Mouse (Mus musculus): Measurements from ENCODE around the gene Nes.

DNA sequence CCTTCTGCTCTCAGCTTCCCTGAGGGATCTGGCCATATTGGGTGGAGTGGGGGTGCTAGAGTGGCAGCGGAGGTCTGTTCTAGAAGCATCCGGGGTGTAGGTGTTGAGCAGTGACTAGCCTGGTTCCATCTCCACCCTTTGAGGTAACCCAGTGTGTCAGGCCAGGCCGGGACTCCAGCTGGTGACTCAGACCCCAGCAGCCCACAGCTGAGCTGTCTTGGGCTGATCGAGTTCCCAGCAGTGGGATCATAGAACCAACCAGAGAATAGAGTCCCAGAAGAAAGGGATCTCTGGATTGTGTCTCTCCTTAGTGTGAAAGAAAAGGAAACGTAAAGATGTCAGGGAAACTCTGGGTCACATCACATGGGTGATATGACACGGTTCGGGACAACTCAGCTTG is 11.5 kb upstream of the Nes start:
- no peak for TF ChIP-seq CTCF (IDR thresholded peaks at IDR 0.05; ENCODE audit: control insufficient read depth, insufficient read depth, insufficient replicate concordance, low read depth, low read length)
- TF ChIP-seq POLR2A (IDR thresholded peaks at IDR 0.05; ENCODE audit: control insufficient read depth, low read depth, low read length): no peak

Measured in testis, adult 2 months (tissue).